28 mouse cellular contexts compared by ENCODE assay signal in the genomic region with DNA sequence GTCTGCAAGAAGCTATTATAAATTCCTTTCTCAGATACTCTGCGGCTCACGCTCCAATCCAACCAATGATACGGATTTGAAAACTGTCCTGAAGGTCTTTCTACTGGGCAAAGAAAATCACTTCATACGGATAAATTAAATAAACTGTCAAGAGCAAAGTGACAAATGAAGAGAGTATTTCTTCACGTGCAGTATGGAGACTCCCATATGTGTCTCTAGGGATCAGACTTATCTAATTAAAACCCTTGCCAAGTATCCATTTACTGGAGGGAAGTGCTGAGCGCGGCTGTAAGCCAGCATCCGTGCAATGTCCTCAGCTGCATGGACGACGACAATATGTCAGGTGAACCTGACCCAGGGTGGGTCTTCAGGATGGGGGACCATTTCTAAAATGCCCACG.
"Had no signal": no experiment of that assay in that cellular context is flagged by ENCODE, and none has a peak within 500 bp of the region (broad histone marks: within the 10 kb centered on the region; RNA-seq: fewer than 3 reads in every experiment).

No protein-coding gene starts in this region.

- ATAC-seq: forebrain, embryonic 13.5 days; forebrain, embryonic 14.5 days; forebrain, embryonic 15.5 days; forebrain, embryonic 16.5 days; forebrain, postnatal 0 days had no signal

- H3K4me1 ChIP-seq: embryonic facial prominence, embryonic 10.5 days; embryonic facial prominence, embryonic 12.5 days; embryonic facial prominence, embryonic 13.5 days; embryonic facial prominence, embryonic 15.5 days; forebrain, embryonic 13.5 days; forebrain, embryonic 15.5 days had no signal

- DNase-seq: cerebellum, adult 2 months; cerebellum, adult 8-10 months; cerebellum, adult 9-10 months; cerebellum, adult 9-11 months; cerebellum, postnatal 10 days; cerebellum, postnatal 14 days; cerebellum, postnatal 25 days; cerebellum, postnatal 36 days; embryo, embryonic 11 days; forebrain, postnatal 0 days; gastrocnemius, adult 2 months; gastrocnemius, postnatal 10 days; gastrocnemius, postnatal 14 days; gastrocnemius, postnatal 25 days; gastrocnemius, postnatal 36 days; heart, adult 18-20 months; heart, adult 2 months had no signal

- H3K4me2 ChIP-seq: embryonic facial prominence, embryonic 12.5 days; embryonic facial prominence, embryonic 13.5 days; embryonic facial prominence, embryonic 15.5 days; forebrain, embryonic 12.5 days; forebrain, embryonic 13.5 days; forebrain, embryonic 15.5 days had no signal

- H3K9me3 ChIP-seq: embryonic facial prominence, embryonic 10.5 days; embryonic facial prominence, embryonic 12.5 days; embryonic facial prominence, embryonic 13.5 days; embryonic facial prominence, embryonic 15.5 days; forebrain, embryonic 10.5 days; forebrain, embryonic 12.5 days; forebrain, embryonic 13.5 days; forebrain, embryonic 15.5 days had no signal

- H3K27me3 ChIP-seq: embryonic facial prominence, embryonic 12.5 days; embryonic facial prominence, embryonic 13.5 days; embryonic facial prominence, embryonic 15.5 days; forebrain, embryonic 13.5 days; forebrain, embryonic 15.5 days had no signal

- H3K9ac ChIP-seq: embryonic facial prominence, embryonic 12.5 days; embryonic facial prominence, embryonic 13.5 days; embryonic facial prominence, embryonic 15.5 days; forebrain, embryonic 12.5 days; forebrain, embryonic 13.5 days; forebrain, embryonic 15.5 days; forebrain, postnatal 0 days had no signal

- H3K27ac ChIP-seq: embryonic facial prominence, embryonic 10.5 days; embryonic facial prominence, embryonic 12.5 days; embryonic facial prominence, embryonic 13.5 days; embryonic facial prominence, embryonic 15.5 days; forebrain, embryonic 10.5 days; forebrain, embryonic 12.5 days; forebrain, embryonic 13.5 days; forebrain, embryonic 15.5 days; gastrocnemius, adult 2 months; heart, adult 2 months had no signal

- H3K4me3 ChIP-seq: embryonic facial prominence, embryonic 10.5 days; embryonic facial prominence, embryonic 12.5 days; embryonic facial prominence, embryonic 13.5 days; embryonic facial prominence, embryonic 15.5 days; erythroblast, embryonic 14.5 days; forebrain, embryonic 10.5 days; forebrain, embryonic 12.5 days; forebrain, embryonic 13.5 days; forebrain, embryonic 15.5 days; gastrocnemius, adult 2 months; heart, adult 2 months had no signal
